Mouse (Mus musculus) testis, adult 2 months (tissue): ENCODE results near the gene Dusp3. TPM values are rescaled to one million over a fixed set of nuclear protein-coding genes. Genes with fewer than 3 reads are reported as not detected.
A peak's percentile ranks its signal among the peaks of the same experiment; 100 is the strongest.

Experiments used
- H3K27ac ChIP-seq: fragments of 200-500 bp; 2 replicates; pipeline ENCODE4 v1.5.1; 2012; ENCODE audit warnings: low read depth, low read length; ENCODE audit not compliant: control insufficient read depth, insufficient read depth
- H3K27me3 ChIP-seq: fragments of 200-500 bp; 2 replicates; pipeline ENCODE4 v1.6.1; 2012; ENCODE audit warnings: mild to moderate bottlenecking, low read length, moderate library complexity; ENCODE audit not compliant: control insufficient read depth, insufficient read depth
- H3K36me3 ChIP-seq: fragments of 200-500 bp; 2 replicates; pipeline ENCODE4 v1.6.1; 2012; ENCODE audit warnings: mild to moderate bottlenecking, low read length; ENCODE audit not compliant: control insufficient read depth, insufficient read depth
- H3K4me1 ChIP-seq: fragments of 200-500 bp; 2 replicates; pipeline ENCODE4 v1.6.1; 2012; ENCODE audit warnings: low read length; ENCODE audit not compliant: control insufficient read depth, insufficient read depth
- H3K4me3 ChIP-seq: fragments of 200-500 bp; 2 replicates; pipeline ENCODE4 v1.5.1; 2012; ENCODE audit warnings: low read depth, mild to moderate bottlenecking, low read length, moderate library complexity, mixed read lengths; ENCODE audit not compliant: control insufficient read depth
- CTCF ChIP-seq: fragments of 200-500 bp; IDR thresholded peaks from 2 replicates; pipeline ENCODE4 v1.5.1; 2012; ENCODE audit warnings: low read depth, mild to moderate bottlenecking, inconsistent platforms, low read length, moderate library complexity; ENCODE audit not compliant: control insufficient read depth, insufficient read depth, insufficient replicate concordance
- POLR2A ChIP-seq: fragments of 200-500 bp; IDR thresholded peaks from 2 replicates; pipeline ENCODE4 v1.6.1; 2012; ENCODE audit warnings: low read depth, mild to moderate bottlenecking, inconsistent platforms, low read length, moderate library complexity; ENCODE audit not compliant: control insufficient read depth
- polyA plus RNA-seq: library from polyadenylated mRNA; depleted of rRNA; stranded (reverse); fragments of >200 nt; gene quantifications from 2 replicates; pipeline ENCODE4 v1.2.3, GENCODE M21; 2012

Dusp3 gene
- polyA plus RNA-seq, 1 experiment: 266 TPM

DNA sequence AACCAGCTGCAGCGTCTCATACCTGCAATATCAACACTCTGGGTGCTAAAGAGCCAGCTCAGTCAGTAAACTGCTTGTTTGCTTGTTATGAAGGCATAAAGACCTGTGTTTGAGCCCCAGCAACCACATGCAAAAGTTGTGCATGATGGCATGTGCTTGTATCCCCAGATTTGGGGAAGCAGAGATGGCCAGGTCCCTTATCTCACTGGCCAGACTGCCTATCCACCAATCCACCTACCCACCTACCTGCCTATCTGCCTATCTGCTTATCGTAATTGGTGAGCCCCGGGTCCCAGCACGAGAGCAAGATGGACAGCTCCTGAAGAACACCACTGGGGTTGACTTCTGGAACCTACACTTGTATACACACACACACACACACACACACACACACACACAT, 42.5 kb upstream of the Dusp3 start:
- peaks cover 10% of the 10 kb centered on the region for H3K4me1 ChIP-seq
- H3K4me3 ChIP-seq: no peak overlapping the region
- TF ChIP-seq CTCF (no peak), POLR2A (no peak)
- H3K27me3 ChIP-seq: no peaks in the 10 kb centered on the region
- H3K27ac ChIP-seq: no peak overlapping the region
- H3K36me3 ChIP-seq: no peaks in the 10 kb centered on the region

DNA sequence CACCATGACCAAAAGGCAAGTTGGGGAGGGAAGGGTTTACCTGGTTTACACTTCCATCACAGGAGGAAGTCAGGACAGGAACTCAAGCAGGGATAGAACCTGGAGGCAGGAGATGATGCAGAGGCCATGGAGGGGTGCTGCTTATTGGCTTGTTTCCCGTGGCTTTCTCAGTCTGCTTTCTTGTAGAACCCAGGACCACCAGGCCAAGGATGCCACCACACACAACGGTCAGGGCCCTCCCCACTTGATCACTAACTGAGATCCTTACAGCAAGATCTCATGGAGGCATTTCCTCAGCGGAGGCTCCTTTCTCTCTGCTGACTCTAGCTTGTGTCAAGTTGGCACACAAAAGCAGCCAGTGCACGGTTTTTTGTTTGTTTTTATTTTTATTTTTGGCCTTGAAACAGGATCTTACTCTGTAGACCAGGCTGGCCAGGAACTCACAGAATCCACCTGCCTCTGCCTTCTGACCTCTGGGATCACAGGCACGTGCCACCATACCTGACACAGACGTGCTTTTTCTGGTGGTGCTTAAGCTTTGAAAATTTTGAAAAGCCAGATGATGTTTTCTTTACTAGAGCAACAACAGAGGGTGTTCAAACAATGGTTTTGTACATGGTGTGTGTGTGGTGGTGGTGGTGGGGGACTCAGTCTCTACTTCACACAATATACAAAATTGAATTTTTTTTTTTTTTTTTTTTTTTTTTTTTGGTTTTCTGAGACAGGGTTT, 41.4 kb upstream of the Dusp3 start, which contains the start of gene Mpp3:
Gene Mpp3, minus strand, starts transcription at position 375 of the 730 bp plus-strand sequence.
- TF ChIP-seq POLR2A: no peak
- no peak for TF ChIP-seq CTCF
- Histone ChIP-seq H3K27me3 (no peaks in the 10 kb centered on the region), H3K4me1 (peaks cover 10% of the 10 kb centered on the region), H3K27ac (peak within 1 kb of the TSS; percentile 50; the same call in 1 of the 2 replicates), H3K36me3 (no peaks in the 10 kb centered on the region), H3K4me3 (no peak within 1 kb of the TSS)

DNA sequence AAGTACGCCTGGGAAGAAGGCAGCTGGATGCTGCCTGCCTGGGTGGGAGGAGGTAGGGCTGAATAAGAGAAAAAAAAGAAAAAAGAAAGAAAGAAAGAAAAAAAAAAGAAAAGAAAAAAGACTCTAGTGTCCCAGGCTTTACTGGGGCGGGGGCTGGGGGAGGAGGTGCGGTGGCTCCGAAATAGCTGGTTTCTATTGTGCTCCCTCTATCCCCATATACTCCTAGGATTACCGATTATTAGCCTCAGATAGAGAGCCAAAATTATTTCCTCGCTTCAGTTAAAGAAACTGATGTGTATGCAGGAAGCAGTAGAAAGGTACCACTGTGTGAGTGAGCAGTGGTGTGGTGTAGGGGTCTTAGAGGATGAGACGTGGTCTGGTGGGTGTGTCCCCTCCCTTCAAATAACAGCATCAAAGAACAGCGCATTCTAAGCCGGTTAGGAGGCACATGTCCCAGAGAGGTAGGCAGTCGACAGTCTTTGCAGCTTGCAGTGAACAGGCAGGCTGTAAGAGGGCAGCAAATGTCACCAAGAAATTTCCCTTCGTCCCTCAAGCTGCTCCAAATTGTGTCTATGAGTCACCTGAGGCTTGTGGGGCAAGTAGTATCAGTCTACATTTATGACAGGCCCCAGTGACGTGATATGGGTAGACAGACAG, 40.7 kb upstream of the Dusp3 start:
- TF ChIP-seq POLR2A (no peak), CTCF (no peak)
- peak overlapping the region; percentile 17; the same call in 1 of the 2 replicates for H3K4me3 ChIP-seq
- H3K4me1 ChIP-seq: peaks cover 10% of the 10 kb centered on the region
- H3K27me3 ChIP-seq: no peaks in the 10 kb centered on the region
- H3K36me3 ChIP-seq: no peaks in the 10 kb centered on the region
- H3K27ac ChIP-seq: peak overlapping the region; percentile 50; the same call in 1 of the 2 replicates

DNA sequence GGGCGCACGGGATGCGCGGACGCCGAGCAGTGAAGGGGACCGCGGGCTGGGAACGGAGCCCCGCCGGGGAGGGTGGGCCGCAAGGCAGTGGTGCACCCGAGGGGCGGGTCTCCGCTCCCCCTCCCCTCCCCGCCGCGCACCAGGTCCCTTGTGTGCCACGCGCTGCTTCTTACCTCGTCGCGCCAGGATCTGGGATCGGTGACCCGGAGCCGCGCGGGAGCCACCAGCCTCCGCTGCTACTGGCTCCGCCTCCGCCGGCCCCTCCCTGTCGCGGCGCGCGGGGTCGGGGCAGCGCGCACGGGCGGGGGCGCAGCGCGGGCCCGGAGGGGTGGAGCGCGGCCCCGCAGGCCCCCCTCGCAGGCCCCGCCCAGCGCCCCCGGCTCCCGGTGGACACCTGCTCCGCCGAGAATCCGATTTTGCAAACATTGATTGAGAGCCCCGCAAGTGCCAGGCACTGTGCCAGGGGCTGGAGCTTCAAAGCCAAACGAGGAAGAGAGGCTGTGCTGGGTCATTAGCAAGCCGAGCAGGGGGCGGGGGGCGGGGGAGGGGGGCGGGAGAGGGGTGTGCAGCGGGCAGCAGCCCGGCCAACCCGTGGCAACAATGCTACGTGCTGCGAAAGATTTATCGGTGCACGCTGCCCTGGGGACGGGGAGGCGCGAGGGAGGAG, 40.0 kb upstream of the Dusp3 start:
- no peaks in the 10 kb centered on the region for H3K27me3 ChIP-seq
- peaks cover 10% of the 10 kb centered on the region for H3K4me1 ChIP-seq
- no peaks in the 10 kb centered on the region for H3K36me3 ChIP-seq
- no peak for TF ChIP-seq CTCF
- no peak for TF ChIP-seq POLR2A
- H3K27ac ChIP-seq: no peak overlapping the region
- peak overlapping the region; percentile 84 for H3K4me3 ChIP-seq

DNA sequence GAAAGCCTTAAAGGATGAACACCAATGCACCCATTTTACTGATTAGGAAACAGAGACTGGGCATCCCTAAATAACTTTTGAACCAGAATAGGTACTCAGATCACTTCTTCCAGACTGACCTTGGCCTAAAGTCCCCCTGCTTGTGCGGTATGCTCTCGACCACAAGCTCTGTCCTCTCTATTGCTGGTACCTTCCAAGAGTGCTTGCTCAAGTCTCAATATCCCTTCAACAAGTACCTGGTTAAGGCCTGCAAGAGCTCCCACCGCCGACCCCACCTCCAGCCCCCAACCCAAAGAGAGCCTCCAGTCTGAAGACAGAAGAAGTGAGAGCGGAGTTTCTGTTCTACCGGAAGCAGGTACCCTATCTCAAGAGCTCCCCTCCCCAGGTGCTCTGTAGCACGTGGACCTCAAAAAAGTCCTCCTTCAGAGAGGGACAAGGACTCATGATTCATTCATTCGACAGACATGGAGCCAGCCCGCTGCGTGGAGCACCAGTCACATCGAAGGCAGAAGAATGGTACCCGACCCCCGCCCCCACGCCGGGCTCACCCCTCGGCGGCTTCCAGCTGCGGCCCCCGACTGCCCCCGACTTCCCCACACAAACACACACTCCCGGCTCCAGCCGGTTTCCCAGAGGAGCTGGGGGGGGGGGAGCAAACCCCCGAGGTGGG, 39.3 kb upstream of the Dusp3 start:
- no peaks in the 10 kb centered on the region for H3K27me3 ChIP-seq

DNA sequence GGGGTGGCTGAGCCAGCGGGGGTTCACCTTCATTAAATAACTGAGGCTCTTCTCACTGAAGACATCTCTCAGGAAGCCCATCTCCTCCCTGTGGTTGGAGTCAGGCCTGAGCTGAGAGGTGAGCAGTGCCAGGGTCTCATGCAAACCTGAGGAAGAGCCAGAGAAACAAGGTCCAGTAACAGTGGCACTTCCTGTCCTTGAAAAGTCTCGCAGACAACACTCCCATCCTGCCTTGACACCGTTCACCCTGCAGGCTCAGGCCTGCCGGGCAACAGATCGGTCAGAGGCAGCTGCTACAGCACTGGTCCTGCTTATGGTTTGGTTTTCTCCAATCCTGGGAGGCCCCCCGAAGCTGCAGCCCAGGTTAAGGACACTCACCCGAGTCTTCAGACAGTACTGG, 38.5 kb upstream of the Dusp3 start:
- Histone ChIP-seq H3K4me3 (no peak overlapping the region), H3K27me3 (no peaks in the 10 kb centered on the region), H3K36me3 (no peaks in the 10 kb centered on the region), H3K4me1 (peaks cover 10% of the 10 kb centered on the region), H3K27ac (no peak overlapping the region)
- TF ChIP-seq POLR2A (no peak), CTCF (no peak)

More for the DNA sequence above, 39.3 kb upstream of the Dusp3 start:
- H3K36me3 ChIP-seq: no peaks in the 10 kb centered on the region
- H3K4me1 ChIP-seq: peaks cover 10% of the 10 kb centered on the region
- no peak for TF ChIP-seq POLR2A
- no peak for TF ChIP-seq CTCF
- H3K27ac ChIP-seq: no peak overlapping the region
- H3K4me3 ChIP-seq: peak overlapping the region; percentile 84
